Mouse (Mus musculus): ENCODE measurements around the gene Iqcd. TPM values are rescaled to one million over a fixed set of nuclear protein-coding genes. Genes with fewer than 3 reads are reported as not detected.

The Iqcd gene
- polyA plus RNA-seq, 1 experiment from 2014 or later, result 2.0 TPM

GRCm38 (mm10) chr5:120643365-120644085 lies 54.7 kb downstream of the Iqcd start:
- Histone ChIP-seq H3K27ac (no peak overlapping the region), H3K4me3 (no peak overlapping the region), H3K36me3 (no peaks in the 10 kb centered on the region), H3K27me3 (replicated peaks) (peaks cover 46% of the 10 kb centered on the region), H3K4me1 (peaks cover 10% of the 10 kb centered on the region), H3K9me3 (replicated peaks) (no peaks in the 10 kb centered on the region), H3K9ac (no peak overlapping the region), H3K4me2 (no peak overlapping the region)
- WGBS (ENCODE audit: insufficient replicate concordance), result 24% methylated on average over 14 of the region's 14 CpGs
- ATAC-seq, result no peak

DNA sequence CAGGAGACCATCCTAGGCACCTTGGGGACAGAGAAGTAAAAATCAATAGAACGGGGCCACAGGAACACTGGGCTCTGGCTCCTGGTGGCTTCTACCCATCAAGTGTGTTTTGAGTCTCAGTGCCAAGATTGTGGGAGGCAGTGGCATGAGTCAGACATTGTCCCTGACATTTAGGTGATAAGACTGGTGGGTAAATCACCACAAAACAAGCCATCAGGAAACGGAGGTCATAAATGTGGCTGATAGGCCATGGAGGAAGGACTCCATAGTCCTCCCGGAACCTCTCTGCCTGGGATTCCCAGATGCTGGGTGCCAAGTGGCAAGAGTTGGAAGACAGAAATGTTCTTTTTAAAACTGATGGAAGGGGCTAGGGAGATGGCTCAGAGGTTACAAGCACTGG lies 55.4 kb downstream of the Iqcd start:
- Histone ChIP-seq H3K27ac (no peak overlapping the region), H3K4me1 (peaks cover 17% of the 10 kb centered on the region), H3K27me3 (replicated peaks) (peaks cover 53% of the 10 kb centered on the region), H3K4me3 (no peak overlapping the region), H3K9ac (no peak overlapping the region), H3K36me3 (no peaks in the 10 kb centered on the region), H3K4me2 (no peak overlapping the region), H3K9me3 (replicated peaks) (no peaks in the 10 kb centered on the region)
- 22% methylated on average over 3 of the region's 3 CpGs for WGBS (ENCODE audit: insufficient replicate concordance)
- ATAC-seq, result no peak

GRCm38 (mm10) chr5:120645851-120646250 lies 57.0 kb downstream of the Iqcd start:
- no peak for ATAC-seq
- no peak overlapping the region for H3K4me2 ChIP-seq
- peaks cover 69% of the 10 kb centered on the region for H3K27me3 ChIP-seq (replicated peaks)
- no peaks in the 10 kb centered on the region for H3K9me3 ChIP-seq (replicated peaks)
- no peak overlapping the region for H3K4me3 ChIP-seq
- no peak overlapping the region for H3K27ac ChIP-seq
- peaks cover 24% of the 10 kb centered on the region for H3K4me1 ChIP-seq
- H3K9ac ChIP-seq, result no peak overlapping the region
- no peaks in the 10 kb centered on the region for H3K36me3 ChIP-seq
- WGBS (ENCODE audit: insufficient replicate concordance), result 37% methylated on average over 6 of the region's 6 CpGs

DNA sequence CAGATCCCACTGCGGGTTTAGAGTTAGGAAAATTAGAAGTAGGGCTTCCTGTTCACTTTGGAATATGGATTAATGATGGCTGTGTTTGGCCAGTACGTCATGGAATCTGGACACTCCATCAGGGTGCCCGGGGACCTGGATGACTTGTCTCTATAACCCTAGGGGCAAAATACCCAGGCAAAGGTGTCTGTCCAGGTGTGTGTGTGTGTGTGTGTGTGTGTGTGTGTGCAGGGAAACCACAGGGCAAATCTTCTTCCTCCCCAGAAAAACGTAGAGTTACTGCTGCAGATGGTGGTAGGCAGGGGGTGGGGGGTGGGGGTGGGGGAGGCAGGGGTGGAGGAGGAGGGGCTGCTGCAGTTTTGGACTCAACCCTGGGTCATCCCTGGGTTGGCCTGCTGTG lies 58.5 kb downstream of the Iqcd start:
- no peak overlapping the region for H3K4me2 ChIP-seq
- no peak overlapping the region for H3K27ac ChIP-seq
- no peaks in the 10 kb centered on the region for H3K9me3 ChIP-seq (replicated peaks)
- no peak for ATAC-seq
- 48% methylated on average over 4 of the region's 4 CpGs for WGBS (ENCODE audit: insufficient replicate concordance)
- H3K4me1 ChIP-seq, result peaks cover 33% of the 10 kb centered on the region
- H3K36me3 ChIP-seq, result no peaks in the 10 kb centered on the region
- H3K9ac ChIP-seq, result no peak overlapping the region
- H3K27me3 ChIP-seq (replicated peaks), result peaks cover 84% of the 10 kb centered on the region
- H3K4me3 ChIP-seq, result no peak overlapping the region

DNA sequence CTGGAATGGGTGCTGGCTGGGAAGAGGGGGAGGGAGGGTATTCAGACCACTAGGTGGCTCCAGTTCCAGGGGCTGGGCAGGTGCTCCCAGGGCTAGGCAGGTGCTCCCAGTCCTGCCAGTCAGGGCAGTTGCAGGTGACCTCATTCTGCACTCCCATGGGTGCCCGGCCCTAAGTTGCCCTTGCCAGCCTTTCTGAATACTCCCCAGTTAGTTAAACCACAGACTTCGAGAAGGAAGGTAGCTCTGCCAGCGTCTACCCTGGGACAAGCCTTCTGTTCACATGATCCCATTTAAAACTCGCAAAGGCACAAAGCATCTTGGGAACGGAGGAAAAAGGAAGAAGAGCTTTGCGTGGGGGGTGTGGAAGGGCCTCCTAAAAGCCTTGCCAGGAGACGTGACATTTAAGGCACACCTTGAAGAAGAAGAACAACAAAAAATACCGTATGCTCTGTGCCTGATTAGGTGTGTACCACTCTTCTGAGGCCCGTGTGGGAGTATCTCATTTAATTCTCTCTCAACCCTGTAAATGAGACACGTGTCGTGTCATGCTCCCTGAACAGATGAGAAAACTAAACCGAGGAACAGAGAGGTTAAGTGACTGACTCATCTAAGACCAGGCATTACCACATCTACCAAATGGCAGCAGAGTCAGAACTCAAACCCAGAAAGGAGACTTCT lies 59.1 kb downstream of the Iqcd start:
- no peak overlapping the region for H3K9ac ChIP-seq
- peaks cover 33% of the 10 kb centered on the region for H3K4me1 ChIP-seq
- H3K4me2 ChIP-seq, result peak overlapping the region; percentile 74
- H3K27me3 ChIP-seq (replicated peaks), result peaks cover 88% of the 10 kb centered on the region
- no peaks in the 10 kb centered on the region for H3K9me3 ChIP-seq (replicated peaks)
- ATAC-seq, result no peak
- no peak overlapping the region for H3K27ac ChIP-seq
- H3K36me3 ChIP-seq, result no peaks in the 10 kb centered on the region
- WGBS (ENCODE audit: insufficient replicate concordance), result 18% methylated on average over 12 of the region's 12 CpGs
- H3K4me3 ChIP-seq, result peak overlapping the region; percentile 40; the same call in 1 of the 2 replicates

GRCm38 (mm10) chr5:120648569-120649373 lies 60.0 kb downstream of the Iqcd start, which contains the start of gene Rasal1:
Rasal1 (plus strand) TSS chr5:120648812.
- Histone ChIP-seq H3K4me2 (peak within 1 kb of the TSS; percentile 74), H3K9ac (peak within 1 kb of the TSS; percentile 17; the same call in 1 of the 2 replicates), H3K27me3 (replicated peaks) (peaks cover 88% of the 10 kb centered on the region), H3K9me3 (replicated peaks) (no peaks in the 10 kb centered on the region), H3K4me1 (peaks cover 33% of the 10 kb centered on the region), H3K36me3 (no peaks in the 10 kb centered on the region), H3K4me3 (peak within 1 kb of the TSS; percentile 40), H3K27ac (no peak within 1 kb of the TSS)
- under 1% methylated on average over 51 of the region's 53 CpGs for WGBS (ENCODE audit: insufficient replicate concordance)
- peak; percentile 59 for ATAC-seq

DNA sequence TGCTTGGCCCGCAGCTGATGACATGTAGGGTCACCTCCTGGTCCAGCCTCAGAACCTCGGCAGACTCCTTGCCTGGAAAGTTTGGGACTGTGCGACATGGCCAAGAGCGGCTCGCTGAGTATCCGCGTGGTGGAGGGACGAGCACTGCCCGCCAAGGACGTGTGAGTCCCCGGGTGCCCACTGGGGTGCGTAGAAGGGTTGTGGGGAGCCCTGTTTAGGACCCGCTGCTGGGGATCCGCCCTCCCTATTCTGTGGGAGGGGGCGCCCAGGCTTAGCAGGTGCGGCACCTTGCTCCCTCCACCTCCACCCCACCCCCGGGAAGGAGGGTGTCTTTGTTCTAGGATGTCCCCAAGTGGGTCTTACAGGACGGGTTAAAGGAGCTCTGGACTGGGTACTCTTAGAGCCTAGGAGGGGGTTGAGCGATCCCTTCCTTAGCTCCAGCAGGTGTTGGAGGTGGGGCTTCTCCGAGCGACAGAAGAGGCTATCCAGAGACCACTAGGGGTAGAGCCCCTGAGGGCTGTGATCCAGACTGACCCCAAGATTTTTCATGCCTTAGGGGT lies 60.6 kb downstream of the Iqcd start:
- H3K9me3 ChIP-seq (replicated peaks), result no peaks in the 10 kb centered on the region
- no peaks in the 10 kb centered on the region for H3K36me3 ChIP-seq
- ATAC-seq, result peak; percentile 36; the same call in 1 of the 2 replicates
- peak overlapping the region; percentile 40 for H3K4me3 ChIP-seq
- peaks cover 82% of the 10 kb centered on the region for H3K27me3 ChIP-seq (replicated peaks)
- WGBS (ENCODE audit: insufficient replicate concordance), result 4% methylated on average over 21 of the region's 21 CpGs
- H3K4me2 ChIP-seq, result peak overlapping the region; percentile 74
- peaks cover 33% of the 10 kb centered on the region for H3K4me1 ChIP-seq
- H3K9ac ChIP-seq, result 0 out of 2 replicates have a peak overlapping the region, but pooled peaks have one; percentile 17
- H3K27ac ChIP-seq, result no peak overlapping the region

- H3K4me3 ChIP-seq, result no peak overlapping the region
- no peak for ATAC-seq
- H3K9ac ChIP-seq, result no peak overlapping the region
- H3K9me3 ChIP-seq (replicated peaks), result no peaks in the 10 kb centered on the region
- H3K27me3 ChIP-seq (replicated peaks), result peaks cover 86% of the 10 kb centered on the region
- 22% methylated on average over 13 of the region's 13 CpGs for WGBS (ENCODE audit: insufficient replicate concordance)
- H3K36me3 ChIP-seq, result no peaks in the 10 kb centered on the region
- H3K4me1 ChIP-seq, result peaks cover 33% of the 10 kb centered on the region
- H3K4me2 ChIP-seq, result no peak overlapping the region
- H3K27ac ChIP-seq, result no peak overlapping the region
These were observed 61.1 kb downstream of the Iqcd start for GRCm38 (mm10) chr5:120649938-120650337.

GRCm38 (mm10) chr5:120651230-120651629 lies 62.4 kb downstream of the Iqcd start:
- 33% methylated on average over 5 of the region's 5 CpGs for WGBS (ENCODE audit: insufficient replicate concordance)
- Histone ChIP-seq H3K27ac (no peak overlapping the region), H3K9ac (no peak overlapping the region), H3K27me3 (replicated peaks) (peaks cover 84% of the 10 kb centered on the region), H3K36me3 (no peaks in the 10 kb centered on the region), H3K4me1 (peaks cover 33% of the 10 kb centered on the region), H3K4me2 (no peak overlapping the region), H3K4me3 (no peak overlapping the region), H3K9me3 (replicated peaks) (no peaks in the 10 kb centered on the region)
- no peak for ATAC-seq

DNA sequence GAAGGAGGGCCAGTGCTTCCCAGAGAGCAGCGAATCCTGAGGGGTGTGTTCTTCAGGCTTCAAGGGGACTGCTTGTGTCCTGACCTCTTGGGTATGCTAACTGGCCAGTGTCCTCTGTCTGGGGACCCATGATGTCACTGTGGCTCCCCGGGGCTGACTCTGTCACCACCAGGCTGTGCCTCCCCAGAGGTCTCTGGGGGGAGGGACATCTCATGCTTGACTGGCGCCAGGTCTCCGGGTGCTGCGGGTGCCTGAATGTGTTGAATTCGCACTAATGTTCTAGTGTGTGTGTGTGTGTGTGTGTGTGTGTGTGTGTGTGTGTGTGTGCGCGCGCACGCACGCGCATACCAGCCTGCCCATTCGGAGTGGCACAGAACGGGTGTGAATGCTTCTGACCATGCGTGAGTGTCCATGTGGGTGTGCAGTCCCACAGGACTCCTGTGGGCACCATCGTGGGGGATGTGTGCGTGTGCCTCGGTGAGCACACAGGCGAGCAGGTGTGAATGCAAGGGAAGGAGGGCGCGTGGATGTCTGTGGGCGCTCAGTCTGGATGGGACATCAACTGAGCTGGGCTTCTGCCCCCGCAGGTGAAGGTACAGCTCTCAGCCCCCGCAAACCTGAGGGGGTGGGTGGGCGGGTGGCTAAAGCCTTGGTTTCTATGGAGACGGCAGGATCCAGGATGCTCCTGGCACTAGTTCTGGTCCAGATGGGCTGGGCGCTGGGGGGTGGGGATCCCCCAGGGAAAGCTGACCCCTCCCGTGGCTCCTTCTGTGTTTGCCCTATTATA lies 64.3 kb downstream of the Iqcd start:
- 70% methylated on average over 28 of the region's 28 CpGs for WGBS (ENCODE audit: insufficient replicate concordance)
- no peaks in the 10 kb centered on the region for H3K9me3 ChIP-seq (replicated peaks)
- peaks cover 27% of the 10 kb centered on the region for H3K4me1 ChIP-seq
- H3K36me3 ChIP-seq, result no peaks in the 10 kb centered on the region
- no peak for ATAC-seq
- H3K4me2 ChIP-seq, result no peak overlapping the region
- H3K4me3 ChIP-seq, result no peak overlapping the region
- no peak overlapping the region for H3K27ac ChIP-seq
- H3K9ac ChIP-seq, result no peak overlapping the region
- H3K27me3 ChIP-seq (replicated peaks), result peaks cover 84% of the 10 kb centered on the region

DNA sequence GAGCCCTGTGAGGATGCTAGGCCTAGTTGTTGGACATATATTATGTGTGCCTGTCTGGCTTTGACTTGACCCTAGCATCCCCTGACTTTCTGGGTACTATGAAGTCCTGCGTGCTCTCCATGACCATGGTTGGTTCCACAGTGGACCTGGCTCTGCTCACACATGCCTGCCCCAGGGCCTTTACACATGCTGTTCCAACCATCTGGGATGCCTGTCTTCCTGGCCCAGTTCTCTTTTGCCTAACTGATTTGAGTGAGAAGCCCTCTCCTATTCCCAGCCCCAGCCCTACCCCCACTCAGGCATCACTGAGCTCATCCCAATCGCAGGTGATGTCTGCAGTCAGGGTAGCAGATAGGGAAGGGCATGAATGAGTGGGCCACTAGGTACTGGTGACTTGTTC lies 65.1 kb downstream of the Iqcd start:
- no peak for ATAC-seq
- Histone ChIP-seq H3K4me1 (peaks cover 20% of the 10 kb centered on the region), H3K9ac (no peak overlapping the region), H3K27me3 (replicated peaks) (peaks cover 82% of the 10 kb centered on the region), H3K4me2 (no peak overlapping the region), H3K36me3 (no peaks in the 10 kb centered on the region), H3K4me3 (no peak overlapping the region), H3K9me3 (replicated peaks) (no peaks in the 10 kb centered on the region), H3K27ac (no peak overlapping the region)
- 87% methylated on average over 2 of the region's 2 CpGs for WGBS (ENCODE audit: insufficient replicate concordance)

Data from liver, embryonic 12.5 days (tissue).